Mouse (Mus musculus): ENCODE measurements at regions not wholly inside any gene's neighbourhood (a gene's known extent, or its start where the extent isn't known, plus 50 kb on each side); places are given as distances from the start of the nearest gene placed in this dataset.

GRCm38 (mm10) chr13:28457403-28457802 is 200.1 kb downstream of the Gm11361 start:
- no peak for DNase-seq (ENCODE audit: low spot score in 2 of 2)

- DNase-seq (ENCODE audit: low spot score in 2 of 2) = no peak
Observed at GRCm38 (mm10) chr13:28455878-28456277, 198.6 kb downstream of the Gm11361 start.

GRCm38 (mm10) chr13:28455016-28455415 is 197.7 kb downstream of the Gm11361 start:
- DNase-seq (ENCODE audit: low spot score in 2 of 2) = no peak

GRCm38 (mm10) chr13:28450699-28451445 is 193.5 kb downstream of the Gm11361 start:
- no peak for DNase-seq (ENCODE audit: low spot score in 2 of 2)

- no peak for DNase-seq (ENCODE audit: low spot score in 2 of 2)
Observed at GRCm38 (mm10) chr13:28449026-28449425, 191.7 kb downstream of the Gm11361 start.

- DNase-seq (ENCODE audit: low spot score in 2 of 2) = no peak
Observed at GRCm38 (mm10) chr13:28442250-28442649, 184.9 kb downstream of the Gm11361 start.

- DNase-seq (ENCODE audit: low spot score in 2 of 2) = no peak
Observed at GRCm38 (mm10) chr13:28433445-28433844, 176.1 kb downstream of the Gm11361 start.

DNA sequence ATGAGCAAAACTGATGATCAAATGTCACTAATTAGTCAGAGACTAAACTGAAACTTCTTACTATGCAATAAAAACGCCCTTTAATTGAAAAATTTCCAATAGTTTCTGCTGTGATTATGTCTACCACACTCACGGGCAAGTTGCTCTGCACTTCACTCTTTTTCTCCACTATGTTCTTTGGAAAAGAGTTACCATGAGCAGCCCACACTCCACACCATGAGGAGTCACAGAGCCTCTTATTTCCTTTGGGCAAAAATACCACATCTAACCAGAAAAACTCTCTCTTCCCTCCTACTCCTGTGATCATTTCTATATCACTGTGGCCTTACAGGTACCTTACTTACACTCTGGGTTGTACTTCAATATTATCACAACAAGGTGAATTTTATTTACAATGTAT is 174.7 kb downstream of the Gm11361 start:
- DNase-seq (ENCODE audit: low spot score in 2 of 2) = no peak

DNA sequence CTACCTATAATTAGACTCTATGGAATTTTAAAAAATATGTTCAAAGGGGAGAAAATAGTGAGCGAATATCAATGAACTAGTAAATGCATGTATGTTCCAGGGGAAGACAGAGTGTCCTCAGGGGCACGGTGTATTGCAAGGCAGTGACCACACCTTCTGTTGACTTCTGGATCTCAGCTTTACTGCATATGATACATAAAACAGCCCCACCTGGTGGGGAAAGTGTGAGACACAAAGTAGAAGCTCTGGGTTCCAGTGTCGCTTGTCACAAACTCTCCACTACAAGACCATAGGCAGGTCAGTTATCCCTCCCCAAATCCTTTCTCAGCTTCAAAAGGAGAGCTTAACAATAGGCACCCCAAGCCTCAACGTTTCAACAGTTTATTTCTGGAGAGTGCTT is 168.8 kb downstream of the Gm11361 start:
- DNase-seq (ENCODE audit: low spot score in 2 of 2) = no peak

GRCm38 (mm10) chr13:28425116-28425515 is 167.8 kb downstream of the Gm11361 start:
- no peak for DNase-seq (ENCODE audit: low spot score in 2 of 2)

- no peak for DNase-seq (ENCODE audit: low spot score in 2 of 2)
Observed at GRCm38 (mm10) chr13:28424446-28425059, 167.2 kb downstream of the Gm11361 start.

GRCm38 (mm10) chr13:28421309-28421708 is 164.0 kb downstream of the Gm11361 start:
- no peak for DNase-seq (ENCODE audit: low spot score in 2 of 2)

- DNase-seq (ENCODE audit: low spot score in 2 of 2) = no peak
Observed at GRCm38 (mm10) chr13:28420636-28421035, 163.3 kb downstream of the Gm11361 start.

DNA sequence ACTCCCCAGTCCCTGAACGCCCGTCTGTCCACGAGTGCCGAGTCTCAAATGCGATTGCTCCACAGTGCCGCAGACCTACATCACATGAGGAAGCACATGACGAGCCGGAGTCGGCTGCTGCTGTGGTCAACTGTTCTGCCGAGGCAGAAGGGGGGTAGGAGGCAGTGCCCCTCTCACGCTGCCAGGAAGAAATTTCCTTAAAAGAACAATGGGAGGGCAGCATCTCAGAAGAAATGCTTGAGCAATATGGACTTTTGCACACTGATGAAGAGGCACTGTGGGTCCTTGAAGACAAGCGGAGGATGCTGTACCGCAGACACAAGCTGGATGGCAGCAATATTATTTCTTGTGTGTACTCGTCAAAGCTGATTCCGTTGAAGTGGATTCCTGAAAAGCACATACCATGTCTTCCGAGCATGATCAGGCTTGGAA is 162.6 kb downstream of the Gm11361 start:
- peak in 1 of 2 experiments; percentile 19 for DNase-seq (ENCODE audit: low spot score in 2 of 2)

DNA sequence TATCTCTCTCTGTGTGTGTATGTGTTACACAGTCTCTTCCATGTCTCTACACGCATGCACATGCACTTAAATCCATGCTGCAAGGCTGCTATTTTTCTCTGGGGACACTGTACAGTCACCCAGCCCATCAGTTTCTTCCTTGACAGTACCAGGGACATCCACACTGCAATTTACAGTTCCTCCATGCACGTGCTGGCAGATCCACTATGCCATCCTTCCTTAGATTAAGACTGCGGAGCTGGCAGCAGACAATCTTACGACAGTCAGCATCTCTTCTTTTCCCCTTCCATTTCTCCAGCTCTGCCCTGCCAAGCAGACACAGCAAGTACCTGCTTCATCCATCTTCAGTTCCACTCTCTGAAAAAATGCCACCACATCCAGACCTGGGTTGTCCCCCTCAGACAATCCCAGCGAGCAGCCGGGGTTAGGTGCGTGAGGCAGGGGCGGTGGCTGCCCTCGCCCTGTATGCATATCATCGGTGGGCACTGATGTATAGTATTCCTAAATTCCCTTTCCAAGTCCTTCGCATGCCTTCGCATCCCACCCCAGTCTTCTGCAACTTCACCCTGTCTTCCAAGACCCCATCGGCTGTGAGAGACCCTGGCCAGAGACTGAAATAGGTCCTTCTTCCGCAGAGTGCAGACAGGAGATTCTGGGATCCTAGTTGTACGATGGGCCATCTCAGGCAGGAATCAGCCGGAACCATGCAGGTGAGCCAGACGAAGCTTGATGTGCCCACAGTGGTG is 161.8 kb downstream of the Gm11361 start:
- DNase-seq (ENCODE audit: low spot score in 2 of 2) = no peak

- peak in 1 of 2 experiments; percentile 72 for DNase-seq (ENCODE audit: low spot score in 2 of 2)
Observed at GRCm38 (mm10) chr13:28417929-28418881, 160.9 kb downstream of the Gm11361 start.

- peak in 1 of 2 experiments; percentile 30 for DNase-seq (ENCODE audit: low spot score in 2 of 2)
Observed at GRCm38 (mm10) chr13:28417431-28417928, 160.2 kb downstream of the Gm11361 start.

DNA sequence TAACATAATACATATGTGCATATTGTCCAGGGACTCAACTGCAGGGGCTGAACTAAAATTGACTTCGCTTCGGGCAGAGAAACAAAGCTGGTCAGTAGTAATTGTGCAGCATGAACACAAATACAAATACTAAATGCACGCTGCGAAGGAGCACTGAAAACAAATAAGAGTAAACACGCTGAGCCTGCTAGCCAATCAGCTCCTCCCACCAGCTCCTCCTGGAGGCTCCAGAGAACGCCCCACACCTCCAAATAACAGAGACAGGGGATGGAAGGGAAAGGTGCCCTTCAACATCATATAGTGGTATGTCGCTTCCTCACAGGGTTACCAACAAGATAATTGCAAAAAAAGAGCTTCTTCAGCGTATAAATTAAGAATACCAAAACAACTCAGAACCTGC is 159.6 kb downstream of the Gm11361 start:
- DNase-seq (ENCODE audit: low spot score in 2 of 2) = no peak

GRCm38 (mm10) chr13:28416231-28416630 is 158.9 kb downstream of the Gm11361 start:
- DNase-seq (ENCODE audit: low spot score in 2 of 2) = peak in 1 of 2 experiments; percentile 19

DNA sequence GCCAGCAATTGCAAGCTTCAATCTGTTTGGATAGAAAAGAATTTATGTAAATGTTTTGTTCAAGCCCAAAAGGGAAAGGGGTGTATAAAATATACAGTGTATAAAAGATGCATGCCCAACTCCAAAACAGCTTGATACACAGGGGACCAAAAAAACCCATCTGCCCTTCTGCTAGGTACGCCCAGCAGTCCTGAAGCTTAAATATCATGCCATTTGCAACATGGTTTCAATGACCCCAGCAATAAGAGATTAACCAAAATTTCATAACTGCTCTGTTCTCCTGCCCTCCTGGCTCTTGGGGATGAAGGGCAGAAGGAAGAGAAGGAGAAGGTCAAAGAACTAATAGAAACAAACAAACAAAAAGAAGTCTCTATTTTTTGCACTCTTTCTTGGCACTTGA is 158.4 kb downstream of the Gm11361 start:
- DNase-seq (ENCODE audit: low spot score in 2 of 2) = no peak

GRCm38 (mm10) chr13:28410324-28410723 is 153.0 kb downstream of the Gm11361 start:
- DNase-seq (ENCODE audit: low spot score in 2 of 2) = no peak

Data from urinary bladder, postnatal 4 days (tissue).